Mouse (Mus musculus): ENCODE measurements at regions not wholly inside any gene's neighbourhood (a gene's known extent, or its start where the extent isn't known, plus 50 kb on each side); places are given as distances from the start of the nearest gene placed in this dataset.

DNA sequence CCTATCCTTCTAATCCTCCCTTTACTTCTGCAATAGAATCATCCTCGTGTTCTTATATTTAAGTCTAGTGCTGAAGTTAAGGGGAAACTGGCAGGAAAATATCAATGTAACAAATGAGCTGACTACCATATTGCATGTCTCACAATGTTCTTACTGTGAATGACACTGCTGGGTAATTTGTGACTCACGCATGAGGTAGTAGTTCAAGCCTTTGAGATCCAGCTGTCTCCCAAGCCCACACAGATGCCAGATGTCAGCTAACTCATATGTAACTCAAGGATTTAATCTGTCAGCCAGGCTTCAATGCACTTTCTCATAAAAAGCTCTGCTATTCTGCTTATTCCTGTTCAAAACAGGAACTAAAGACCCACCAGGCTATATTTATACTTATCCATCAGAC is 204.6 kb upstream of the Bet1 start:
- TF ChIP-seq CTCF (IDR thresholded peaks at IDR 0.05; ENCODE audit: low read depth, low read length) (no peak), POLR2A (IDR thresholded peaks at IDR 0.05; ENCODE audit: extremely low read depth, insufficient read depth, low read length) (no peak)

All from liver, adult 2 months (tissue).